Mouse (Mus musculus) lung, postnatal 0 days (tissue): ENCODE measurements at regions not wholly inside any gene's neighbourhood (a gene's known extent, or its start where the extent isn't known, plus 50 kb on each side); places are given as distances from the start of the nearest gene placed in this dataset.
A peak's percentile ranks its signal among the peaks of the same experiment; 100 is the strongest.

Experiments
- ATAC-seq: fragments of 200-750 bp; cut with Nextera tagmentation; 2 replicates; pipeline ENCODE4 v1.8.0; 2017; ENCODE audit warnings: moderate library complexity
- DNase-seq: peaks from one replicate; pipeline ENCODE4 v3.0.0-alpha.2; 2016; ENCODE audit warnings: low spot score
- H3K27ac ChIP-seq: fragments of 300-500 bp; sonication (generic); 2 replicates; pipeline ENCODE4 v1.5.1; 2014; ENCODE audit warnings: antibody characterized with exemption, mild to moderate bottlenecking, low read length, mixed read lengths
- H3K27me3 ChIP-seq: fragments of 300-500 bp; sonication (generic); replicated peaks from 2 replicates; pipeline ENCODE4 v1.6.1; 2014; ENCODE audit warnings: low read length, mixed read lengths; ENCODE audit not compliant: insufficient read depth
- H3K36me3 ChIP-seq: fragments of 300-500 bp; sonication (generic); 2 replicates; pipeline ENCODE4 v1.6.1; 2014; ENCODE audit warnings: low read length, mixed read lengths; ENCODE audit not compliant: insufficient read depth
- H3K4me1 ChIP-seq: fragments of 300-500 bp; sonication (generic); 2 replicates; pipeline ENCODE4 v1.6.1; 2014; ENCODE audit warnings: antibody characterized with exemption, low read depth, low read length, mixed read lengths; ENCODE audit not compliant: insufficient read depth
- H3K4me2 ChIP-seq: fragments of 300-500 bp; sonication (generic); replicated peaks from 2 replicates; pipeline ENCODE4 v1.6.1; 2014; ENCODE audit warnings: low read depth, mild to moderate bottlenecking, low read length, moderate library complexity, mixed read lengths
- H3K4me3 ChIP-seq: fragments of 300-500 bp; sonication (generic); 2 replicates; pipeline ENCODE4 v1.5.1; 2014; ENCODE audit warnings: low read depth, low read length
- H3K9ac ChIP-seq: fragments of 300-500 bp; sonication (generic); replicated peaks from 2 replicates; pipeline ENCODE4 v1.6.1; 2014; ENCODE audit warnings: low read depth, mild to moderate bottlenecking
- H3K9me3 ChIP-seq: fragments of 300-500 bp; sonication (generic); 2 replicates; pipeline ENCODE4 v1.6.1; 2016; ENCODE audit warnings: low read length, mixed read lengths
- CTCF ChIP-seq: IDR thresholded peaks from 2 replicates; pipeline ENCODE4 v1.5.1; 2016; ENCODE audit warnings: antibody characterized with exemption, mild to moderate bottlenecking
- EP300 ChIP-seq: IDR thresholded peaks from 2 replicates; pipeline ENCODE4 v1.6.1; 2016; ENCODE audit warnings: antibody characterized with exemption, mild to moderate bottlenecking, control low read depth
- WGBS: fragments of 180-500 bp; shearing (Covaris S2); extraction: QIAGEN DNeasy Blood & Tissue Kit; methylation state at CpG from one replicate; pipeline ENCODE4 v1.1.7; 2014; 5-methylcytosine and 5-hydroxymethylcytosine counted together

DNA sequence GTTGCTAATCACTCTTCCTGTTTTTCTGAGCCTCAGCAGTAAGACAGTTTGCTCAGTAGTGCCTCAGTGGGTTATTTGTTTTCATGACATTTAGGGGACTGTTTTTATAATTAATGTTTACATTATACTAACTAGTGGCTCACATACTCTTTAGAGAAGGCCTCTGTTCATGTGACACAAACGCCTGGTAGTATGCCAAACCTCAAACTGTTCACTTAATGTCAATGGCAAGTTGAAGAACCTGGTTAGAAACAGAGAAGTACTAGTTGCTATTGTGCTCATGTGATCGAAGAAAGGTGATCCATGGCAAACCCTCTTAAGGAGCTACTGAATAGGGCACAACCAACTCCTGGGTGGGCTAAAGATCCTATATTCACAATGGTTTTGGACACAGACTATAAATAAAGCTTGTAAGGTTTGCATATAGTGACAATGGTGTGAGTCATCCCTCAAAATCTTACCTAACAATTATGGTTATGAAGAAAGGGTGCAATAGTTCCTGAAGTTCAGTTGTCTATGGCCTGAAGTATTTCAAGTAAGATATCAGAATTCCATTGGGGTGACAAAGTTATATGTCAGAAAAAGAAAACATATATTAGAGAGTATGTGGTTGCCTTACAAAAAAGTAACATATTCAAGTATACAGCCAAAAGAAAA is 340.1 kb upstream of the Dph6 start:
- H3K9me3 ChIP-seq: no peaks in the 10 kb centered on the region
- no peak overlapping the region for H3K4me2 ChIP-seq
- no peaks in the 10 kb centered on the region for H3K27me3 ChIP-seq
- H3K36me3 ChIP-seq: no peaks in the 10 kb centered on the region
- TF ChIP-seq CTCF: no peak
- ATAC-seq (no peak), DNase-seq (no peak)
- WGBS: 53% methylated on average over 2 of the region's 2 CpGs
- H3K27ac ChIP-seq: no peak overlapping the region
- no peak overlapping the region for H3K4me3 ChIP-seq
- no peaks in the 10 kb centered on the region for H3K4me1 ChIP-seq
- no peak overlapping the region for H3K9ac ChIP-seq

DNA sequence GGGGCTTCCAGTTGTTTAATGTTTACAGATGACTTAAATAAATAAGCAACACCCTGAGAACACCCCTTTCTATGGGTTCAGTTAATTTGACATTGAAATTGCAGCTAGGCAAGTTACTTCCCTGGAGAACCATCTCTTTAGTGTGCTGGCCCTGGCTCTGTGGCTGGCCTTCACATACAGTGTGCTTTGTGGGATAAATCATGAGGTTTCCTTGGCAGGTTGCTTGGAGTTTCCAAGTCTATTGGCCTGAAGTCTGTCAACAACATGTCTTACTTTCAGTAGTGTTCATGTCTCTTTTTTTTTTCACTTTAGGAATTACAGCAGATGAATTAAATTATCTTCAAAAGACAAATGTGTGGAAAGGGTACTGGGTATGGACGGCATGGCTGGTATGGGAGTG is 359.2 kb upstream of the Dph6 start:
- Histone ChIP-seq H3K27me3 (no peaks in the 10 kb centered on the region), H3K27ac (no peak overlapping the region), H3K9ac (no peak overlapping the region), H3K36me3 (no peaks in the 10 kb centered on the region), H3K4me1 (no peaks in the 10 kb centered on the region), H3K4me2 (no peak overlapping the region), H3K9me3 (no peaks in the 10 kb centered on the region), H3K4me3 (no peak overlapping the region)
- WGBS: 88% methylated on average over 1 of the region's 1 CpGs
- DNase-seq: no peak
- no peak for ATAC-seq
- TF ChIP-seq CTCF (no peak), EP300 (no peak)

DNA sequence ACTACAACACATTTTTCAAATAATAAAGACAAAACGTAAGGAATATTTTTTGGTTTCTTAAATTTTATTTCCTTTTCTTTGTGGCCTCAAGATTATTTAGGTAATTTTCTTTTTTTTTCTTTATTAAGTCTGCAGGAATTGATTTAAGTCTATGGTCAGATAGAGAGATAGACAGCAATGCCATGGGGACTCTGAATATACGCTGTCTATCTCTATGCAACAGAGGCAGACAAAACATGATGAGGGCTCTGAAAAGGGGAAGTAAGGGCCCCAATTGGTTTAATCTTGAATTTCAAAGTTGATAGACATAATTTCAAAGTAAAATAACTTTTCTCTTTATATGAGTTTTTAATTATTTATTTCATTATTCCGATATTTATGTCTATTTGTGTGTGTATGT is 372.0 kb upstream of the Dph6 start:
- H3K9me3 ChIP-seq: no peaks in the 10 kb centered on the region
- ATAC-seq: no peak

DNA sequence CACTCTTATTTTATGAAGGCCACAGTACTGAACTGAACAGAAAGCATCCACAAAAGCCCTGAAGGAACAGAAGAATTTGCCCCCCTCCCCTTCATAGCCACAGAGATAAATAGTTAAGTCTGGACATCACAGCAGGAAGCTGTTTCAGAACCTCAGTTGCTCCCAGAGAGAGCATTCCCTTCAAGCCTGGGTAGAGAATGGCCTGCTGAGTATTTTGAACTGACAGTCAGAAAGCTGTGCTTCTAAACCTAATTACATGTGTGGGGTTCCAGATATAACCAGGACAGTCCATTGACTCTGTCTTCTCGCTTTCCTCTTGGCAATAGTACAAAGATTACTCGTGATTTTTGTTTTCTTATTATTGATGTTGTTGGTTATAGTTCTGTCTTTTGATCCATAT is 376.4 kb upstream of the Dph6 start:
- Histone ChIP-seq H3K9me3 (no peaks in the 10 kb centered on the region), H3K4me2 (no peak overlapping the region), H3K27me3 (no peaks in the 10 kb centered on the region), H3K4me1 (no peaks in the 10 kb centered on the region), H3K4me3 (no peak overlapping the region), H3K9ac (no peak overlapping the region), H3K36me3 (no peaks in the 10 kb centered on the region), H3K27ac (no peak overlapping the region)
- WGBS: 45% methylated on average over 2 of the region's 2 CpGs
- DNase-seq (no peak), ATAC-seq (no peak)
- TF ChIP-seq CTCF: no peak
- no peak for TF ChIP-seq EP300

More for the DNA sequence above, 372.0 kb upstream of the Dph6 start:
- DNase-seq: no peak
- Histone ChIP-seq H3K27ac (no peak overlapping the region), H3K4me3 (no peak overlapping the region), H3K4me2 (no peak overlapping the region), H3K27me3 (no peaks in the 10 kb centered on the region), H3K9ac (no peak overlapping the region), H3K4me1 (no peaks in the 10 kb centered on the region), H3K36me3 (no peaks in the 10 kb centered on the region)
- no peak for TF ChIP-seq EP300
- TF ChIP-seq CTCF: no peak
- WGBS: 83% methylated on average over 3 of the region's 3 CpGs

DNA sequence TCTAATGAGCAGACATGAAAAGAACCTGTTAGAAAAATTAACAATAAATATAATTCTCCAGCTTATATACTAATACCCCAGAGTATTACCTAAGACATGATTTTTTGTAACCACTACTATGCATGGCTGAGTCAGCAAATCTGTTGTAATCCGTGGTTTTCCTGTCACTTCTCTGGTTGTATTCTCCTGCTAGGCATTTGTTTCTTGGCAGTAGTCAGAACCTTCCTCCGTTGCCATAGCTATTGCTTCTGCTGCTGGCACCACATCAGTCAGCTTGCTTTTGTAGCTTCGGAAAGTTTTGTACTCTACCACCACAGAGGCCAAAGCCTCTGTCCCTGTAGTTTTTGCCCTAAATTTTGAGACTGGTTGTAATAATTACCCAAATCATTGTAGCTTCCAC is 381.4 kb upstream of the Dph6 start:
- no peak overlapping the region for H3K4me3 ChIP-seq
- no peak for ATAC-seq
- no peaks in the 10 kb centered on the region for H3K27me3 ChIP-seq
- H3K27ac ChIP-seq: no peak overlapping the region
- 37% methylated on average over 3 of the region's 3 CpGs for WGBS
- H3K4me2 ChIP-seq: no peak overlapping the region
- no peaks in the 10 kb centered on the region for H3K4me1 ChIP-seq
- peak; percentile 22 for DNase-seq
- TF ChIP-seq EP300: no peak
- TF ChIP-seq CTCF: no peak
- H3K9me3 ChIP-seq: no peaks in the 10 kb centered on the region
- no peaks in the 10 kb centered on the region for H3K36me3 ChIP-seq
- no peak overlapping the region for H3K9ac ChIP-seq

DNA sequence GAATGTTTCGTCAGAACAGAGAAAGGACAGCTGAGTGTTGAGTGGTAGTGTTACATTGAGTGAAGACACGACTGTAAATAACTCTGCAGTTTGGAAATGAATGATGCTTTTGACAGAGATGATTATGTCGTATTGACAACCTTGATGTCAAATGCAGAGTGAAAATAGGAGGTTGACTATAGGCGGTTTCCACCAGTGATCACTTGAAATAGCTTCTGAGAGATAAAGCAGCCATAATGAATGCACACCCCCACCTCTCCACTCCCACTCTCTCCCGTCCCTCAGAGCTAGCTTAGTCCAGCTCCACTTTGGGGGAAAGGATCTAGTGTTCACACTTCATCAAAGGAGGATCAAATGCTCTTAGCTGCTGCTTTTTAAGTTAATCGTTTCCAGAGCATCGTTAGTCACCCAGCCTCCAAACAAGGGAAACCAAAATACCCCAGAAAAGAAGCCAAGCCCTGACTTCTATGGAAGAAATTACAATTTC is 387.6 kb upstream of the Dph6 start:
- no peak overlapping the region for H3K4me3 ChIP-seq
- no peak overlapping the region for H3K27ac ChIP-seq
- TF ChIP-seq CTCF: no peak
- TF ChIP-seq EP300: no peak
- WGBS: 50% methylated on average over 7 of the region's 7 CpGs
- H3K4me1 ChIP-seq: no peaks in the 10 kb centered on the region
- no peak for DNase-seq
- H3K4me2 ChIP-seq: no peak overlapping the region
- H3K9me3 ChIP-seq: no peaks in the 10 kb centered on the region
- no peak overlapping the region for H3K9ac ChIP-seq
- ATAC-seq: no peak
- H3K27me3 ChIP-seq: no peaks in the 10 kb centered on the region
- H3K36me3 ChIP-seq: no peaks in the 10 kb centered on the region
